In the genomic region with DNA sequence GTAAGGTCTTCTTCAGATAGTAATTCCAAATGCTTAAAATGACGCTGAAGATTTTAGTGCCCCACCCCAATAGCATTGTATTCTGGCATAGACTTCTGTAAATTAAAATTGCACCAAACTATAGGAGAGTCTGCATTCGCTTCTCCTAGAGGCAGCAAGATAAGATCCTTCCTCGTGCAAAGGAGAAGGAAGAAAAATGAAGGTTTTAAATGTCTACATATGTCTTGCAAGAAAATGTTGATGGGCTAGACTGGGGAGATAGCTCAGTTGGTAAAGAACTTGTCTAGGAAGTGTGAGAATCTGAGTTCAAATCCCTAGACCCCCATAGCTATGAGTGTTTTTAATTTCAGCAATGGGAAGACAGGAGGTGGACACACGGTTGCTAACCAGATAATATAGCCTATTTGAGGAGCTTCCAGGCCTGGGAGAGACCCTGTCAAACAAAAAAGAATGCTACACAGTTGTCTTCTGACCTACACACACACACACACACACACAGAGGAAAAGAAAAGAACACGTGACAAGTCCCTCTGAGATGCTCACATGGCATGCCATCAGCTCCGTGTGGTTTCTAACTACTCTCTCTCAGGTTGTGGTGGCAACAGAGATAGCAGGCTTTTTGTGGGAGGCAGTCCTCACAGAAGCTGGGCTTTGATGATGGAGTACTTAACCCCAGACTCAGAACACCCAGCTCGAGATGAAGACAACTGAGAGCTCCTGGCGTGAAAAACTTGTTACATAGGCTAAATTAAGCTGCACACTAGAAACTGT, we compare ENCODE assay signal across 14 mouse cellular contexts. TPM values are rescaled to one million over a fixed set of nuclear protein-coding genes. Genes with fewer than 3 reads are reported as not detected.
A peak's percentile ranks its signal among the peaks of the same experiment; 100 is the strongest.
DNase-seq lines count a peak whose midpoint lies in the region; ATAC-seq lines count a peak whose summit lies in the region.
"Had no signal": no experiment of that assay in that cellular context is flagged by ENCODE, and none has a peak within 500 bp of the region (broad histone marks: within the 10 kb centered on the region; RNA-seq: fewer than 3 reads in every experiment).

No protein-coding gene starts in this region.

- WGBS in midbrain, embryonic 10.5 days = 83% methylated on average over 8 of the region's 8 CpGs

- no peaks in the 10 kb centered on the region for H3K27me3 ChIP-seq in midbrain, embryonic 10.5 days (ENCODE audit: low read depth, poor library complexity, severe bottlenecking)
- H3K27me3 ChIP-seq: lung, embryonic 15.5 days; midbrain, embryonic 15.5 days had no signal

- peak; percentile 61 to 63 for DNase-seq in spleen, postnatal 36 days (ENCODE audit: low spot score in 2 of 2)
- no peak for DNase-seq in spleen, postnatal 14 days (ENCODE audit: low spot score in 2 of 2)
- peak; percentile 57 to 58 for DNase-seq in natural killer cell, adult 2 months (ENCODE audit: low spot score in 2 of 2)
- DNase-seq in midbrain, embryonic 10.5 days (ENCODE audit: low spot score) = no peak
- no peak for DNase-seq in kidney, adult 8-10 months
- no peak for DNase-seq in kidney, adult 18-20 months
- DNase-seq: adrenal gland, postnatal 14 days; cerebellum, adult 11-12 months; left cerebral cortex, postnatal 4 days had no signal

- H3K4me1 ChIP-seq in midbrain, embryonic 10.5 days = peaks cover 11% of the 10 kb centered on the region
- H3K4me1 ChIP-seq: lung, embryonic 15.5 days had no signal

- H3K4me3 ChIP-seq in midbrain, embryonic 10.5 days = no peak overlapping the region
- H3K4me3 ChIP-seq: embryonic facial prominence, embryonic 13.5 days; lung, embryonic 15.5 days; midbrain, embryonic 15.5 days had no signal

- no peak overlapping the region for H3K27ac ChIP-seq in midbrain, embryonic 10.5 days (replicated peaks)
- H3K27ac ChIP-seq: embryonic facial prominence, embryonic 13.5 days; lung, embryonic 15.5 days; midbrain, embryonic 15.5 days had no signal

- H3K9me3 ChIP-seq in midbrain, embryonic 10.5 days (replicated peaks) = no peaks in the 10 kb centered on the region
- H3K9me3 ChIP-seq: embryonic facial prominence, embryonic 13.5 days; lung, embryonic 15.5 days; midbrain, embryonic 15.5 days had no signal

- no peaks in the 10 kb centered on the region for H3K36me3 ChIP-seq in midbrain, embryonic 10.5 days
- H3K36me3 ChIP-seq: embryonic facial prominence, embryonic 13.5 days; lung, embryonic 15.5 days; midbrain, embryonic 15.5 days had no signal

- peak; percentile 49 for ATAC-seq in common myeloid progenitor, adult 5-6 weeks (replicated peaks; ENCODE audit: low read depth, poor library complexity, severe bottlenecking)
- ATAC-seq: intestine, postnatal 0 days; midbrain, embryonic 15.5 days had no signal

RNA-seq across cellular contexts. Expression of a gene that starts 26.8 kb away (rescaled TPM):
- 49.4 and 64.4 TPM in 2 replicates for total RNA-seq in common myeloid progenitor, adult 5-6 weeks (2017)
- polyA plus RNA-seq in midbrain, embryonic 10.5 days (2016; fragmentation: Nextera tagmentation; extraction: Ambion mirVana) = 15.0 and 15.9 TPM in 2 replicates

RNA-seq across cellular contexts. Expression of a gene that starts 35.4 kb away (rescaled TPM):
- total RNA-seq in common myeloid progenitor, adult 5-6 weeks (2017) = 44.4 and 52.7 TPM in 2 replicates
- polyA plus RNA-seq in midbrain, embryonic 10.5 days (2016; fragmentation: Nextera tagmentation; extraction: Ambion mirVana) = 1.7 TPM in 2 replicates

RNA-seq across cellular contexts. Expression of a gene that starts 53.0 kb away (rescaled TPM):
- total RNA-seq in common myeloid progenitor, adult 5-6 weeks (2017) = 2.3 and 4.0 TPM in 2 replicates
- 3.9 and 4.4 TPM in 2 replicates for polyA plus RNA-seq in midbrain, embryonic 10.5 days (2016; fragmentation: Nextera tagmentation; extraction: Ambion mirVana)

Comparison
In these comparisons a context has a peak if more than half of its experiments do, and no peak if none do; other contexts are left out.
1. DNase-seq: peak in spleen, postnatal 36 days (2 of 2) and natural killer cell, adult 2 months (2 of 2); none in spleen, postnatal 14 days (0 of 2), midbrain, embryonic 10.5 days (single experiment), kidney, adult 8-10 months (0 of 2) and kidney, adult 18-20 months (single experiment).